Mouse (Mus musculus) kidney, adult 11 months (tissue): ENCODE data around the gene Hmcn2.

Experiments used
- DNase-seq: peaks from one replicate; pipeline ENCODE4 v3.0.0; 2022

Hmcn2 gene

GRCm38 (mm10) chr2:31460025-31460571 lies 145.9 kb downstream of the Hmcn2 start:
- peak; percentile 57 for DNase-seq

- DNase-seq = no peak
Observed at GRCm38 (mm10) chr2:31460920-31461319, 146.7 kb downstream of the Hmcn2 start.

- no peak for DNase-seq
Observed at GRCm38 (mm10) chr2:31462051-31462450, 147.8 kb downstream of the Hmcn2 start.

- DNase-seq = no peak
Observed at GRCm38 (mm10) chr2:31463253-31463652, 149.0 kb downstream of the Hmcn2 start.

- DNase-seq = peak; percentile 75
Observed at GRCm38 (mm10) chr2:31463696-31464528, 149.7 kb downstream of the Hmcn2 start.

GRCm38 (mm10) chr2:31464529-31464910 lies 150.3 kb downstream of the Hmcn2 start:
- peak; percentile 93 for DNase-seq

GRCm38 (mm10) chr2:31467457-31467856 lies 153.2 kb downstream of the Hmcn2 start:
- no peak for DNase-seq

- DNase-seq = no peak
Observed at GRCm38 (mm10) chr2:31468857-31469256, 154.6 kb downstream of the Hmcn2 start.

- DNase-seq = peak; percentile 88
Observed at GRCm38 (mm10) chr2:31469480-31469879, 155.3 kb downstream of the Hmcn2 start.

GRCm38 (mm10) chr2:31469931-31470682 lies 155.9 kb downstream of the Hmcn2 start, which contains the start of gene Ass1:
TSS of gene Ass1 (plus strand) at chr2:31470207.
- DNase-seq = peak; percentile 93

- peak; percentile 68 for DNase-seq
Observed at GRCm38 (mm10) chr2:31470683-31471385, 156.6 kb downstream of the Hmcn2 start.

GRCm38 (mm10) chr2:31471611-31472010 lies 157.4 kb downstream of the Hmcn2 start:
- DNase-seq = no peak

GRCm38 (mm10) chr2:31472406-31473065 lies 158.3 kb downstream of the Hmcn2 start:
- DNase-seq = no peak

- DNase-seq = peak; percentile 42
Observed at GRCm38 (mm10) chr2:31473941-31474340, 159.7 kb downstream of the Hmcn2 start.

GRCm38 (mm10) chr2:31474686-31475085 lies 160.5 kb downstream of the Hmcn2 start:
- no peak for DNase-seq

GRCm38 (mm10) chr2:31476107-31476820 lies 162.0 kb downstream of the Hmcn2 start:
- no peak for DNase-seq

- DNase-seq = peak; percentile 48
Observed at GRCm38 (mm10) chr2:31477234-31478161, 163.3 kb downstream of the Hmcn2 start.

- peak; percentile 73 for DNase-seq
Observed at GRCm38 (mm10) chr2:31482914-31483575, 168.8 kb downstream of the Hmcn2 start.

GRCm38 (mm10) chr2:31484187-31484586 lies 170.0 kb downstream of the Hmcn2 start:
- peak; percentile 48 for DNase-seq

GRCm38 (mm10) chr2:31489166-31489565 lies 175.0 kb downstream of the Hmcn2 start:
- DNase-seq = no peak
